Mouse (Mus musculus) stomach, postnatal 0 days (tissue): ENCODE measurements around the gene Aim2. TPM values are rescaled to one million over a fixed set of nuclear protein-coding genes. Genes with fewer than 3 reads are reported as not detected.
"Not testable (repeated sequence)": the region's sequence is repeated elsewhere in the genome, so short reads cannot be mapped to it uniquely, and the experiment has no call there.

Experiments used
- ATAC-seq: fragments of 200-750 bp; cut with Nextera tagmentation; 2 replicates; pipeline ENCODE4 v1.8.0; 2017; ENCODE audit not compliant: low FRiP score, low TSS enrichment
- DNase-seq: peaks from one replicate; pipeline ENCODE4 v3.0.0-alpha.2; 2016; ENCODE audit warnings: low spot score
- H3K27ac ChIP-seq: fragments of 300-500 bp; sonication (generic); replicated peaks from 2 replicates; pipeline ENCODE4 v1.5.1; 2014; ENCODE audit warnings: mild to moderate bottlenecking, control low read depth
- H3K27me3 ChIP-seq: fragments of 300-500 bp; sonication (generic); 2 replicates; pipeline ENCODE4 v1.6.1; 2014; ENCODE audit warnings: low read length; ENCODE audit not compliant: control insufficient read depth, insufficient read depth
- H3K36me3 ChIP-seq: fragments of 300-500 bp; sonication (generic); 2 replicates; pipeline ENCODE4 v1.6.1; 2014; ENCODE audit warnings: low read length, mixed read lengths; ENCODE audit not compliant: control insufficient read depth, insufficient read depth
- H3K4me1 ChIP-seq: fragments of 300-500 bp; sonication (generic); replicated peaks from 2 replicates; pipeline ENCODE4 v1.6.1; 2014; ENCODE audit warnings: antibody characterized with exemption; ENCODE audit not compliant: control insufficient read depth, insufficient read depth
- H3K4me2 ChIP-seq: fragments of 300-500 bp; sonication (generic); replicated peaks from 2 replicates; pipeline ENCODE4 v1.6.1; 2014; ENCODE audit warnings: low read depth, mild to moderate bottlenecking, control low read depth, moderate library complexity
- H3K4me3 ChIP-seq: fragments of 300-500 bp; sonication (generic); 2 replicates; pipeline ENCODE4 v1.5.1; 2014; ENCODE audit warnings: low read depth, low read length, control low read depth
- H3K9ac ChIP-seq: fragments of 300-500 bp; sonication (generic); 2 replicates; pipeline ENCODE4 v1.6.1; 2014; ENCODE audit warnings: mild to moderate bottlenecking, low read length, control low read depth, mixed read lengths
- H3K9me3 ChIP-seq: fragments of 300-500 bp; sonication (generic); 2 replicates; pipeline ENCODE4 v1.6.1; 2016; ENCODE audit warnings: low read length; ENCODE audit not compliant: control insufficient read depth
- CTCF ChIP-seq: IDR thresholded peaks from 2 replicates; pipeline ENCODE4 v1.5.1; 2016; ENCODE audit warnings: antibody characterized with exemption, low read depth, mild to moderate bottlenecking, moderate library complexity
- EP300 ChIP-seq: optimal IDR thresholded peaks from 2 replicates; pipeline ENCODE3; 2016; ENCODE audit warnings: antibody characterized with exemption
- WGBS: fragments of 180-500 bp; shearing (Covaris S2); extraction: QIAGEN DNeasy Blood & Tissue Kit; methylation state at CpG from one replicate; pipeline ENCODE4 v1.1.7; 2014; 5-methylcytosine and 5-hydroxymethylcytosine counted together
- polyA plus RNA-seq: library from polyadenylated mRNA; unstranded; fragments of >200 nt; fragmentation: Nextera tagmentation; extraction: Ambion mirVana; gene quantifications from 2 replicates; pipeline ENCODE4 v1.2.1, GENCODE M21; 2015

Aim2 gene
- polyA plus RNA-seq, 1 experiment from 2014 or later, result 3.9 TPM

GRCm38 (mm10) chr1:173443061-173443460 lies 92.4 kb downstream of the Aim2 start:
- no peak for ATAC-seq

DNA sequence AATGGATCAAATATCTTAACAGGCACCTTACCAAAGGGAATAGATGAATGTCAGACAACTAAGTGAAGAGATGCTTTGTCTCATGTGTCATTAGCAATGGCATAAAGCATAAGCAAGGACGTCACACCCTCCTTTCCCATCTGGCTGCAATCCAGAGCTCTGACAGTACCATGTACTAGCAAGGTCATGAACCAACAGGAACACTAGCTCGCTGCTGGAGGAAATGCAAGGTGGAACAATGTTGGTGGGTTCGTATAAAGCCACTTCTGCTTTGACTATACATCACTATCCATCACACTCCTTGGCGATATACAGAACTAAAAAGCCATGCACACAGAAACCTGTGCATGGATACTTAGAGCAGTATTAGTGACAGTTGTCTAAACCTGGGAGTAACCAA lies 96.4 kb downstream of the Aim2 start:
- no peak overlapping the region for H3K4me2 ChIP-seq
- no peak for TF ChIP-seq EP300
- TF ChIP-seq CTCF, result no peak
- no peak overlapping the region for H3K9ac ChIP-seq
- DNase-seq (no peak), ATAC-seq (no peak)
- WGBS, result 40% methylated on average over 4 of the region's 4 CpGs
- H3K4me1 ChIP-seq, result no peaks in the 10 kb centered on the region
- H3K9me3 ChIP-seq, result no peaks in the 10 kb centered on the region
- H3K27ac ChIP-seq, result no peak overlapping the region
- no peaks in the 10 kb centered on the region for H3K36me3 ChIP-seq
- no peak overlapping the region for H3K4me3 ChIP-seq
- H3K27me3 ChIP-seq, result no peaks in the 10 kb centered on the region

More at GRCm38 (mm10) chr1:173443061-173443460, 92.4 kb downstream of the Aim2 start:
- no peaks in the 10 kb centered on the region for H3K27me3 ChIP-seq
- H3K4me2 ChIP-seq, result no peak overlapping the region
- no peak for DNase-seq
- H3K9me3 ChIP-seq, result no peaks in the 10 kb centered on the region
- no peaks in the 10 kb centered on the region for H3K4me1 ChIP-seq
- no peak for TF ChIP-seq CTCF
- TF ChIP-seq EP300, result no peak
- H3K9ac ChIP-seq, result no peak overlapping the region
- no peak overlapping the region for H3K27ac ChIP-seq
- H3K36me3 ChIP-seq, result no peaks in the 10 kb centered on the region
- no peak overlapping the region for H3K4me3 ChIP-seq
- WGBS, result 65% methylated on average over 1 of the region's 1 CpGs

GRCm38 (mm10) chr1:173450621-173451020 lies 99.9 kb downstream of the Aim2 start:
- H3K27me3 ChIP-seq, result no peaks in the 10 kb centered on the region
- no peak for DNase-seq
- ATAC-seq, result no peak
- 89% methylated on average over 4 of the region's 4 CpGs for WGBS
- H3K27ac ChIP-seq, result no peak overlapping the region
- no peaks in the 10 kb centered on the region for H3K9me3 ChIP-seq
- TF ChIP-seq EP300 (no peak), CTCF (no peak)
- no peak overlapping the region for H3K4me2 ChIP-seq
- H3K4me3 ChIP-seq, result no peak overlapping the region
- H3K9ac ChIP-seq, result no peak overlapping the region
- no peaks in the 10 kb centered on the region for H3K36me3 ChIP-seq
- H3K4me1 ChIP-seq, result no peaks in the 10 kb centered on the region

DNA sequence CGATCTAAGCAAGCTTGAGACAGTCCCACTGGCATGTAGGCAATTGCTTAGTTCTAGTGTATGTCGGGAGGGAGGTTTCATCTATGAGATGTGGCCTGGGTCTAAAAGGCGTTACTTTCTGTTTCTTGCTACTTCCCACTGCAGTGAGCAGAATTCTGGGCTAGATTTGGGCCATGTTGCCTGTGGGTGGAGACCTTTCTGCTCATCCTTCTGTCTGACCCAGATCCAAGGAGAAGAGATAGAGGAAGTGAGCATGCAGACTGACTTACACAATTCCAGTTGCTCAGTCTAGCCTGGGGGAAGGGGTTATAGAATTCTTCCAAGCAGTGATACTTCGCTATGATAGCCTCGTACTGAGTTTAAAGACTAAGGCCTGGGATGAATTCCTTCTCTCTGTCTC lies 101.0 kb downstream of the Aim2 start:
- TF ChIP-seq CTCF, result no peak
- TF ChIP-seq EP300, result no peak
- no peak for DNase-seq

GRCm38 (mm10) chr1:173456139-173456754 lies 105.6 kb downstream of the Aim2 start:
- Histone ChIP-seq H3K4me1 (no peaks in the 10 kb centered on the region), H3K4me3 (no peak overlapping the region), H3K4me2 (no peak overlapping the region), H3K36me3 (no peaks in the 10 kb centered on the region), H3K27ac (no peak overlapping the region), H3K9ac (no peak overlapping the region), H3K9me3 (no peaks in the 10 kb centered on the region), H3K27me3 (no peaks in the 10 kb centered on the region)
- ATAC-seq (no peak; the same call in 1 of the 2 replicates), DNase-seq (no peak)
- TF ChIP-seq EP300, result no peak
- peak; percentile 86 for TF ChIP-seq CTCF
- 50% methylated on average over 7 of the region's 7 CpGs for WGBS

More for the DNA sequence above, 101.0 kb downstream of the Aim2 start:
- Histone ChIP-seq H3K4me2 (no peak overlapping the region), H3K4me3 (no peak overlapping the region), H3K36me3 (no peaks in the 10 kb centered on the region), H3K27me3 (no peaks in the 10 kb centered on the region), H3K9ac (no peak overlapping the region), H3K9me3 (no peaks in the 10 kb centered on the region), H3K27ac (no peak overlapping the region), H3K4me1 (no peaks in the 10 kb centered on the region)
- no peak for ATAC-seq
- WGBS, result 85% methylated on average over 5 of the region's 5 CpGs

DNA sequence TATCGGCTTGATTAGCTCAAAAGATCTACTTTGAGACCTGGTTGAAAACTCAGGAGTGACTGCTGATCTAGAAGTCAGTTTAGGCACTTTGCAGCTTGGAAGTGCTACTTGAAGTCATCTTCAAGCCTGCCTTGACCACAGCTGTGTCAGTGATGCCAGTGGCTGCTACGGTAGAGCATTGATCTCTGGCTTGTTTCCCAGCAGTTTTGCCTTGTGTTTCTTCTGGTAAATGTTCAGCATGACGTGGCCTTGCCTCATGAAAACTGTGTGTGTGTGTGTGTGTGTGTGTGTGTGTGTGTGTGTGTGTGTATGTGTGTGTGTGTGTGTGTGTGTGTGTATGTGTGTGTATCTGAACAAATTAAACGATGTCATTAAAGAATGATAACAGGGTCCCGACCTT lies 106.1 kb downstream of the Aim2 start:
- no peak overlapping the region for H3K27ac ChIP-seq
- TF ChIP-seq CTCF (no peak), EP300 (no peak)
- no peaks in the 10 kb centered on the region for H3K27me3 ChIP-seq
- 75% methylated on average over 5 of the region's 5 CpGs for WGBS
- no peaks in the 10 kb centered on the region for H3K36me3 ChIP-seq
- no peak overlapping the region for H3K4me2 ChIP-seq
- DNase-seq (no peak), ATAC-seq (no peak)
- H3K4me1 ChIP-seq, result no peaks in the 10 kb centered on the region
- H3K4me3 ChIP-seq, result no peak overlapping the region
- H3K9me3 ChIP-seq, result no peaks in the 10 kb centered on the region
- no peak overlapping the region for H3K9ac ChIP-seq

DNA sequence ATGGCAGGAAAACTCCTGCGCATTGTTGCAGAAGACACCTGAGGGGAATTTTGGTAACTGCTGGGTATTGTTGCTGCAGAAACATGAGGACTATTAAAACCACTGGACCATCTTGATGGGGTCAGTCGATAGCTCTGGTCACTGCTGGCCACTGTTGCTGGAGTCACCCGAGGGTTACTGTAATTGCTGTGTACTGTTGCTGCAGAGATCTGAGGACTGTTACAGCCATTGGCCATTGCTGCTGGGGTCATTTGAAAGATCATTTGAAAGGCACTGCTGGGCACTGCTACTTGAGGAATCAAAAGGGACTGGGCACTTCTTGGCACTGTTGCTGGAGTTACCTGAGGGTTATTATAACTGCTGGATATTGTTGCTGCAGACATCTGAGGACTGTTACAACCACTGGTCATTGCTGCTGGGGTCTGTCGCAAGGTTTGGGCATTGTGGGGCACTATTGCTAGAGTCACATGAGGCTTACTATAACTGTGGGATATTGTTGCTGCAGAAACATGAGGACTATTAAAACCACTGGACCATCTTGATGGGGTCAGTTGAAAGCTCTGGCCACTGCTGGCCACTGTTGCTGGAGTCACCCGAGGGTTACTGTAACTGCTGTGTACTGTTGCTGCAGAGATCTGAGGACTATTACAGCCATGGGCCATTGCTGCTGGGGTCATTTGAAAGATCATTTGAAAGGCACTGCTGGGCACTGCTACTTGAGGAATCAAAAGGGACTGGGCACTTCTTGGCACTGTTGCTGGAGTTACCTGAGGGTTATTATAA lies 129.9 kb downstream of the Aim2 start:
- H3K4me3 ChIP-seq, H3K9me3 ChIP-seq, H3K27me3 ChIP-seq, H3K4me1 ChIP-seq, DNase-seq, H3K36me3 ChIP-seq, ATAC-seq, H3K4me2 ChIP-seq, H3K27ac ChIP-seq, H3K9ac ChIP-seq: not testable (repeated sequence)
- WGBS, result 83% methylated on average over 5 of the region's 5 CpGs

DNA sequence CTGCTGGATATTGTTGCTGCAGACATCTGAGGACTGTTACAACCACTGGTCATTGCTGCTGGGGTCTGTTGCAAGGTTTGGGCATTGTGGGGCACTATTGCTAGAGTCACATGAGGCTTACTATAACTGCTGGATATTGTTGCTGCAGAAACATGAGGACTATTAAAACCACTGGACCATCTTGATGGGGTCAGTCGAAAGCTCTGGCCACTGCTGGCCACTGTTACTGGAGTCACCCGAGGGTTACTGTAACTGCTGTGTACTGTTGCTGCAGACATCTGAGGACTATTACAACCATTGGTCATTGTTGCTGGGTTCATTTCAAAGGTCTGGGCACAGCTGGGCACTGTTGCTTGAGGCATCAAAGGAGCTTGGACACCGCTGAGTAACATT lies 130.5 kb downstream of the Aim2 start:
- H3K9me3 ChIP-seq, H3K4me1 ChIP-seq, ATAC-seq, H3K27ac ChIP-seq, DNase-seq, H3K9ac ChIP-seq, H3K27me3 ChIP-seq, H3K4me3 ChIP-seq, H3K4me2 ChIP-seq, H3K36me3 ChIP-seq: not testable (repeated sequence)
- WGBS, result 73% methylated on average over 3 of the region's 3 CpGs
